Mouse (Mus musculus) erythroblast, embryonic 14.5 days (primary cell): ENCODE data around the gene 3110070M22Rik.

Experiments used
- GATA1 ChIP-seq: IDR thresholded peaks from 2 replicates; pipeline ENCODE4 v1.6.1; 2012; ENCODE audit warnings: low read length, inconsistent platforms, mixed read lengths
- TAL1 ChIP-seq: IDR thresholded peaks from 3 replicates; pipeline ENCODE4 v1.6.1; 2012; ENCODE audit warnings: low read length, inconsistent platforms, mixed read lengths

DNA sequence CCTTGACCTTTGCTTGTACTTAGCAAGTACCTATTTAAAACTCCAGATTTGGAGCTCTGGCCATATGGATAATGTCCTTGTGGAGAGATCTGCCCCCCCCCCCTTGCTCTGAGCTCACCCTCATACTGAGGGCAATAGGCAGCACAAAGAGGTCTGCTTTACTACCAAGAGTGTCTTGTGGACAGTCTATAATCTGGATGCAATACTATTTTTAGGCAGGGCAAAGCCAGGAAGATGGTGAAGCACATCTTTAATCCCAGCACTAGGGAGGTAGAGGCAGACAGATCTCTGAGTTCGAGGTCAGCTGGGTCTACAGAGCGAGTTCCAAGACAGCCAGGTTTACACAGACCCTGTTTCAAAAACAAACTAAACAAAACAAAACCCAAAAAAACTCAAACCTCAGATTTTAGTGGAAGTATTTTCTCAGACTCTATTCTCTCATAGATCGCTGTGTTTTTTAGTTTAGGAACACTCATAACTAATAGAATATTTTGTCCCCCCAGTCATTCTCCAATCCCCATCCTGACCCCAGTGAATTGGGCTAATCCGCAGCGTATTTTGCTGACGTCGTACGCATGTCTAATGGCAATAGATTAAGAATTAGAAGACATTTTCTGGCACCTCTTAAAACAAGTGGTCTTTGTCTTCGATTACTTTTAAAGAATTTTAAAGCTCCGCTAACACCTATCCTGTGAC is 26.1 kb downstream of the 3110070M22Rik start:
- TF ChIP-seq GATA1 (no peak), TAL1 (no peak)
